Mouse (Mus musculus) forelimb bud, embryonic 11.5 days (tissue): Measurements from ENCODE around the gene Glis2.

Experiments used
- DNase-seq: peaks from one replicate; pipeline ENCODE4 v3.0.0-alpha.2; 2012; ENCODE audit warnings: low read depth, low spot score

Gene Glis2

GRCm38 (mm10) chr16:4593971-4594813, at the start of gene Glis2:
Gene Glis2, plus strand, starts transcription at chr16:4594713.
- peak; percentile 88 for DNase-seq

- no peak for DNase-seq
These were observed 49.7 kb upstream of the Glis2 start for GRCm38 (mm10) chr16:4544845-4545244.

- no peak for DNase-seq
These were observed 47.7 kb upstream of the Glis2 start for GRCm38 (mm10) chr16:4546838-4547237.

GRCm38 (mm10) chr16:4547611-4548010, 46.9 kb upstream of the Glis2 start:
- no peak for DNase-seq

GRCm38 (mm10) chr16:4548953-4549688, 45.4 kb upstream of the Glis2 start:
- no peak for DNase-seq

GRCm38 (mm10) chr16:4551056-4551455, 43.5 kb upstream of the Glis2 start:
- DNase-seq, result peak; percentile 73

GRCm38 (mm10) chr16:4551885-4552284, 42.6 kb upstream of the Glis2 start:
- no peak for DNase-seq

GRCm38 (mm10) chr16:4552829-4553550, 41.5 kb upstream of the Glis2 start:
- peak; percentile 83 for DNase-seq

- no peak for DNase-seq
These were observed 39.0 kb upstream of the Glis2 start for GRCm38 (mm10) chr16:4555555-4555954.

GRCm38 (mm10) chr16:4557085-4557484, 37.4 kb upstream of the Glis2 start:
- no peak for DNase-seq

GRCm38 (mm10) chr16:4557949-4558348, 36.6 kb upstream of the Glis2 start:
- DNase-seq, result peak; percentile 54

GRCm38 (mm10) chr16:4558384-4558979, 36.0 kb upstream of the Glis2 start:
- DNase-seq, result peak; percentile 92

GRCm38 (mm10) chr16:4558980-4559631, 35.4 kb upstream of the Glis2 start:
- peak; percentile 55 for DNase-seq

- DNase-seq, result peak; percentile 92
These were observed 34.8 kb upstream of the Glis2 start, which contains the start of gene Tfap4 for GRCm38 (mm10) chr16:4559715-4560144. Gene Tfap4, minus strand, starts transcription at chr16:4559854.

- peak; percentile 62 for DNase-seq
These were observed 34.2 kb upstream of the Glis2 start for GRCm38 (mm10) chr16:4560145-4560952.

- peak; percentile 87 for DNase-seq
These were observed 26.6 kb upstream of the Glis2 start for GRCm38 (mm10) chr16:4567912-4568311.

- DNase-seq, result peak; percentile 49
These were observed 23.8 kb upstream of the Glis2 start for GRCm38 (mm10) chr16:4570737-4571136.

GRCm38 (mm10) chr16:4576038-4576437, 18.5 kb upstream of the Glis2 start:
- DNase-seq, result no peak

GRCm38 (mm10) chr16:4576873-4577272, 17.6 kb upstream of the Glis2 start:
- no peak for DNase-seq

- DNase-seq, result no peak
These were observed 15.9 kb upstream of the Glis2 start for GRCm38 (mm10) chr16:4578630-4579029.
